Mouse (Mus musculus) lung, adult 2 months (tissue): ENCODE data around the gene Zdhhc7.

ENCODE experiments used
- CTCF ChIP-seq: fragments of 200-500 bp; IDR thresholded peaks from 2 replicates; pipeline ENCODE4 v1.5.1; 2011; ENCODE audit warnings: mild to moderate bottlenecking, low read length, control low read depth; ENCODE audit not compliant: insufficient read depth
- POLR2A ChIP-seq: fragments of 200-500 bp; IDR thresholded peaks from 2 replicates; pipeline ENCODE4 v1.6.1; 2011; ENCODE audit warnings: low read depth, mild to moderate bottlenecking, control low read depth, low read length, borderline replicate concordance; ENCODE audit errors: extremely low read depth

DNA sequence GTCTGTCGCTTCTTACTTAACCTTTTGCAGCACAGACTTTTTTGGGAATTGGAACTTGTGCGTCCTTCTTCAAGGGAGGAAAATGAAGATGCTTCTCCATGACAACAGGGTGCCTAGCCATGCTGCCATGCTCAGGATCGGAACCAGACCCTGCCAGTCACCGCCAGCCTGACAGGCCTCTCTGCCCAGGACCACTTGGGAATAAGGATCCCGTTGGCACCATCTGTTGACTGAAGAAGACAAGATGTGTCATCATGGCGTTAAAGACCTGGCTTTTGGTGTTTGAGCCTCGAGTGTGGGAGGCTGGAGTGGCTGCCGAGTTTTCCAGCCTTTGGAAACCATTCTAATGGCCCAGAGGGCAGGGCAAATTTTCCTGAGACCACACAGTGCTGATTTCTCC, 63.7 kb downstream of the Zdhhc7 start:
- no peak for TF ChIP-seq POLR2A
- no peak for TF ChIP-seq CTCF
